Mouse (Mus musculus): ENCODE results near the gene Ms4a13.
"Not testable (repeated sequence)": the region's sequence is repeated elsewhere in the genome, so short reads cannot be mapped to it uniquely, and the experiment has no call there.

DNA sequence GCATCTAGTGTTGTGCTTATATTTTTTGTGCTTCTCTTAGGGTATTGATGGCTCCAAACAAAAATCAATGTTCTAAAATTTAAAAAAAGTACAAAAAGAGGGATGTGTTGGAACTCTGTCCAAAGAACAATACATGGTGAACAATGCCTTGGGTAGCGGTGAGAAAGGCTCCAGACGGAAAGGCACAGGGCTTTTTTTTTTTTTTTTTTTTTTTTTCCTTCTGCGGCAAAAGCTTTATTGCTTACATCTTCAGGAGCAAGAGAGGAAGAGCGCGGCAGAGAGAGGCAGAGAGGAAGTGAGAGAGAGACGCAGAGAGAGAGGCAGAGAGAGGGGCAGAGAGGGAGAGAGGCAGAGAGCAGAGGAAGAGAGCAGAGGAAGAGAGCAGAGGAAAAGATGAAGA is 38.6 kb downstream of the Ms4a13 start:
- not testable (repeated sequence) for TF ChIP-seq CTCF (IDR thresholded peaks at IDR 0.05; ENCODE audit: borderline replicate concordance, insufficient read depth, low read length); POLR2A (IDR thresholded peaks at IDR 0.05; ENCODE audit: low read depth, low read length)

All from embryonic fibroblast, embryonic 13.5 days (primary cell).